Mouse (Mus musculus): Measurements from ENCODE around the gene Il1r2. TPM values are rescaled to one million over a fixed set of nuclear protein-coding genes. Genes with fewer than 3 reads are reported as not detected.

The Il1r2 gene
- 72.8 TPM for polyA plus RNA-seq (2017; shearing (Covaris generic))

GRCm38 (mm10) chr1:40073779-40074178 is at the start of gene Il1r2:
Gene Il1r2, plus strand, starts transcription at chr1:40074079.

Other genes starting within 250 kb of the Il1r2 start
- gene Map4k4, start 173.2 kb upstream of the Il1r2 start, polyA plus RNA-seq (2017; shearing (Covaris generic)): 7.8 TPM
- 0.46 TPM for gene Il1r1, start 151.0 kb downstream of the Il1r2 start, polyA plus RNA-seq (2017; shearing (Covaris generic))

Data from inflammation-experienced regulatory T-cells, adult 16 weeks (primary cell).